Mouse (Mus musculus) limb, embryonic 10.5 days (tissue): ENCODE measurements at regions not wholly inside any gene's neighbourhood (a gene's known extent, or its start where the extent isn't known, plus 50 kb on each side); places are given as distances from the start of the nearest gene placed in this dataset.
A peak's percentile ranks its signal among the peaks of the same experiment; 100 is the strongest.

Experiments used
- DNase-seq: peaks from one replicate; pipeline ENCODE4 v3.0.0-alpha.2; 2017; ENCODE audit warnings: low spot score
- H3K27ac ChIP-seq: fragments of 300-500 bp; sonication (generic); 2 replicates; pipeline ENCODE4 v1.5.1; 2016; ENCODE audit warnings: mild to moderate bottlenecking
- H3K27me3 ChIP-seq: fragments of 300-500 bp; sonication (generic); 2 replicates; pipeline ENCODE4 v1.6.1; 2016; ENCODE audit warnings: low read depth, mild to moderate bottlenecking; ENCODE audit not compliant: poor library complexity, severe bottlenecking
- H3K36me3 ChIP-seq: fragments of 300-500 bp; sonication (generic); 2 replicates; pipeline ENCODE4 v1.6.1; 2016; ENCODE audit warnings: mild to moderate bottlenecking, moderate library complexity
- H3K4me1 ChIP-seq: fragments of 300-500 bp; sonication (generic); 2 replicates; pipeline ENCODE4 v1.6.1; 2016
- H3K4me3 ChIP-seq: fragments of 300-500 bp; sonication (generic); 2 replicates; pipeline ENCODE4 v1.5.1; 2016; ENCODE audit warnings: mild to moderate bottlenecking, moderate library complexity
- H3K9me3 ChIP-seq: fragments of 300-500 bp; sonication (generic); replicated peaks from 2 replicates; pipeline ENCODE4 v1.6.1; 2016; ENCODE audit warnings: mild to moderate bottlenecking
- WGBS: fragments of 180-500 bp; shearing (Covaris S2); methylation state at CpG from one replicate; pipeline ENCODE4 v1.1.7; 2016; 5-methylcytosine and 5-hydroxymethylcytosine counted together

DNA sequence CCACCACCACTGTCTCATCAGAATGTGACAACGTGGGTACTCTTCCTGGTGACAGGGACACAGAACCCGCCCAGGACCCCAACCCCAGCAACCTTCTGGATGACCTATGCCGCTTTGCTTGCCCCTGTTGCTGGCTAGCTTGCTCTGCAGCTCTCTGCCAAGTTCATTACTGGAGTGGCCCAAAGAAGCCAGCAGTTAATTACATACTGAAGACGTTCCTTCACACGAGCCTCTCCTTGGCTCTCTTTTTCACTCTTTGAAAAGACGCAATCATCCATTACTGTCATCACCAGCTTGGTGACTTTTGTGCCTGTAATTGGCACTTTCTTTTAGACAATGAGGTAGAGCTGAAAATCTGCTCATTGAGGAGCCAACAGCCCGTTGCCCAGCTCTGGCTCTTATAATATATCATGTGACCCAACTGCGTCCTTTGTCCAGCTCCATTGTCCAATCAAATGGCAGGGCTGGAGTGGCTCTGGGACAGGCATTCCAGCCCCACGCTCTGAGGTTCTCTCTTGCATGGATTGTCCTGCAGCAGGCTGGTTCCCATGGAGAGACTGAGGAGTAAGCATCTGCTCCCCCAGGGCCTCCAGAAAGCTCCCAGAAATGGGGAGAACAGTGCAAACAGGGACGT is 274.4 kb upstream of the Gm10131 start:
- no peak for DNase-seq
- WGBS = 79% methylated on average over 10 of the region's 10 CpGs
- no peaks in the 10 kb centered on the region for H3K9me3 ChIP-seq
- no peak overlapping the region for H3K4me3 ChIP-seq
- 0 out of 2 replicates have a peak, but pooled peaks cover 3% of the 10 kb centered on the region for H3K4me1 ChIP-seq
- H3K27me3 ChIP-seq = no peaks in the 10 kb centered on the region
- no peak overlapping the region for H3K27ac ChIP-seq
- no peaks in the 10 kb centered on the region for H3K36me3 ChIP-seq

DNA sequence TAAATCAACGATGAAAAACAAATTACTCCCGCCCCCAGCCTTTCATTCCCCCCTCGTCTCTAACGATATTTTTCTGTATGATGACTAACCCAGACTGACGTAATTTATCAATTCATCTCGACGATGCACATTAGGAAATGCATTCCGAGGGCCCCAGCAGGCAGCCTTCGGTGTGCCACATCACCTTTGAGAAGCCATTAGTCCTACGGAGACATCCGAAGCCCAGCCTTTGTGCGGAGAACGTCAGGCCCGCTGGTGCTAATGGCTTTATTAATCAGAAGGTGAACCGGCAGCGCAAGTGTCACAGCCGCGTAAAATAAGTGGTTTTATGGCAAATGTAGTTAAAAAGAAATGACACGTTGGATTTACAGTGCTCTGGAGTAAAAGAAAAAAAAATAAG is 269.1 kb upstream of the Gm10131 start:
- 76% methylated on average over 19 of the region's 19 CpGs for WGBS
- no peak for DNase-seq
- H3K27me3 ChIP-seq = no peaks in the 10 kb centered on the region
- peaks cover 8% of the 10 kb centered on the region for H3K4me1 ChIP-seq
- no peaks in the 10 kb centered on the region for H3K9me3 ChIP-seq
- no peaks in the 10 kb centered on the region for H3K36me3 ChIP-seq
- no peak overlapping the region for H3K27ac ChIP-seq
- H3K4me3 ChIP-seq = no peak overlapping the region

DNA sequence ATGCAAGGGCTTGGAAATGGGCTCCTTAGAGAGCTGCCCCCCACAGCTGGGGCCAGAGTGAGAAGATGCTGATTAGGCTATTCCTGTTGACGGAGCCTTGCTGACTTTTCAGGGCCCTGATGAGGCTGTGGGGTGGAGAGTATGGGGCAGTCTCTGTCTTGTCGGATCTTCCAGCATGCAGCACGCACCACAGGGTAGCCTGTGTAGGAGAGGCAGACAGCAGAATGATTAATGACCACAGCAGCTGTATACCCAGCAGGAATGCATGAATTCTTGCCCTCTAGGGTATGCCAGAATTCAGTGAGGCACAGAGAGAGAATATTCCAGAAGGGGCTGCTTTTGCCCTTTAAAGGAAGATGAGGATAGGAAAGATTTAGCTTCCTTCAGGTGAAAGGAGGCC is 265.6 kb upstream of the Gm10131 start:
- Histone ChIP-seq H3K27ac (no peak overlapping the region; the same call in 1 of the 2 replicates), H3K4me3 (no peak overlapping the region), H3K9me3 (no peaks in the 10 kb centered on the region), H3K4me1 (peaks cover 8% of the 10 kb centered on the region), H3K27me3 (no peaks in the 10 kb centered on the region), H3K36me3 (no peaks in the 10 kb centered on the region)
- DNase-seq = no peak
- 24% methylated on average over 3 of the region's 3 CpGs for WGBS

DNA sequence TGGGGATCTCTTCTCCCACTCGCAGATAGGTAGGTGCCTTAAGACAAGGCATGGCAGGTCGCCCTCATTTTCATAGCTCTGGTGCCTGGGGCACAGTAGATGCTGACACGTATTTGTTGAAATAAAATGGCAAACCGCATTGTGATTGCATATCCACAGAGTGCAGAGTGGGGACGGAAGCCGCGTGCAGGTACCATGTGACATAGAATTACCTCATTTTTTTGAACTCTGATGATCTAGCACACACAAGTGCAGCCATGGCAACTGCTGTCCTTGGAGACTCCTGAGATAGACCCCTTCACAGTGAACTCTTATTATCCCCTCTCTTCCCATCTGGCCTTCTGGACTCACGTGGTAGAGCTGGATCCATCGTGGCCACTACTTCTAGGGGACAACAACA is 262.7 kb upstream of the Gm10131 start:
- DNase-seq = no peak
- H3K4me3 ChIP-seq = no peak overlapping the region
- H3K27me3 ChIP-seq = no peaks in the 10 kb centered on the region
- H3K36me3 ChIP-seq = no peaks in the 10 kb centered on the region
- WGBS = 89% methylated on average over 9 of the region's 9 CpGs
- no peak overlapping the region for H3K27ac ChIP-seq
- no peaks in the 10 kb centered on the region for H3K9me3 ChIP-seq
- H3K4me1 ChIP-seq = peaks cover 9% of the 10 kb centered on the region

DNA sequence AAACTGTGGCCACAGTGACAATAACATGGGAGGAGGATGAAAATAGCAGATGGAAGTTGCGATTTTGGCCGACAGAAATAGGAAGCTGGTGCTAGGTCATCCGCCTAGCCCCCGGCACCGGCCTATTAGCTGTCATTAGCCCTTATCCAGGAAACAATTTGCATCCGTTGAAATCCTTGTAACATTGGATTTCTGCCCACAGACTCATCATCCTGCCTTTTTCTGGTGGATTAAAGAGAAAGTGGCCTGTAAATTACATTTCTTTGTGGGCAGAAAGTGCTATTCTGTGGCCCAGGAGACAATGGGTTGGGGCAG is 261.1 kb upstream of the Gm10131 start:
- Histone ChIP-seq H3K4me3 (no peak overlapping the region), H3K27ac (no peak overlapping the region), H3K4me1 (peaks cover 9% of the 10 kb centered on the region), H3K27me3 (no peaks in the 10 kb centered on the region), H3K9me3 (no peaks in the 10 kb centered on the region), H3K36me3 (no peaks in the 10 kb centered on the region)
- WGBS = 81% methylated on average over 6 of the region's 6 CpGs
- no peak for DNase-seq

DNA sequence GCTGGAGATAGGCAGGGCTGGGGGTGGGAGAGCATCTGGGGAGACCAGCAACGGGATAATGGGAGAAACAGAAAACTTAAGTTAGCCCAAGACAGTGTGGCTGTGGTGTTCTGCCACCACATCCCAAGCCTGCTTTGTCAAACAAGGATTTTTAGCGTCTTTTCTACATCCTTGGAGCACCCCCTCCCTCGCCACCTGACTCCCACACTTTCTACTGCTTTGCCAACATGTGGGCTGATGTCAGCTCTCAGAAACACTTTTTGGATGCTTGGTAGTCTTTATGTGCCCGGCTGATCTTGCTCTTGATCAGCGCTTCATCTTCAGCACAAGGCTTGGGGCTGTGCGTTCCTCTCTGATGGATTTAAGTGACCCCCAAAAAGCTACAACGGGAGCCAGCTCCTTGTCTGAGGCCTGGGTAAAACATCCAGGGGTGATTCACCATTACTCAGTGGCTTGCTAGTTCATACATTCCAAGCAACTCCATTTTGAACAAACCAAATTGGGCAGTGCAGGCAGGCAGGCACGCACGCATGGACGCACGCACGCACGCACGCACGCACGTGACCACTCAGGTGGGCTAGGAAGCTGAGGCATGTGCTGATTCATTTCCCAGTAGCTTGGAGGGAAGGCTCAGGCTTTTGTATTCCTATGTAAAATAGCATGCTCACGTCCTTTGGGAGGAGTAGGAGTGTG is 260.6 kb upstream of the Gm10131 start:
- Histone ChIP-seq H3K27ac (no peak overlapping the region), H3K4me1 (peaks cover 7% of the 10 kb centered on the region), H3K36me3 (no peaks in the 10 kb centered on the region), H3K9me3 (no peaks in the 10 kb centered on the region), H3K27me3 (no peaks in the 10 kb centered on the region), H3K4me3 (no peak overlapping the region)
- no peak for DNase-seq
- WGBS = 90% methylated on average over 17 of the region's 17 CpGs

DNA sequence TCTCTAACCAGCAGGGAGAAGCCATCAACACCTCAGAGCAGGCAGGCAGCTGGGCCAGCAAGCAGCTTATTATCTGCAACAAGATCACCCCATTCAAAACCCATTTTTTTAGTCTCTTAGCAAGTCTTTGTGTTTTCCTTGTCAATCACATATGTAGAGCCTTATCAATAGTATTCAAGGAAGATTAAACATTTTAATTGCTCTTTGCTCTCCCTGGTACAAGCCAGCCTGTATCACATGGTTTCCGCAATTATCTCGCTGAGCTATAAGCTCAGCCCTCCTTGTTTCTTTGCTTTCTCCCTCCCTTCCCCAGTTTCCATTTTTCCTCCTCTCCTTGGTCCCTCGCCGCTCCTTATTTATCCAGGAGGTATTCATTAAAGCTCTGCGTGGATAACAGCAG is 259.9 kb upstream of the Gm10131 start:
- Histone ChIP-seq H3K27me3 (no peaks in the 10 kb centered on the region), H3K4me3 (no peak overlapping the region), H3K27ac (no peak overlapping the region), H3K36me3 (no peaks in the 10 kb centered on the region), H3K9me3 (no peaks in the 10 kb centered on the region), H3K4me1 (peaks cover 4% of the 10 kb centered on the region; the same call in 1 of the 2 replicates)
- WGBS = 67% methylated on average over 5 of the region's 5 CpGs
- no peak for DNase-seq

DNA sequence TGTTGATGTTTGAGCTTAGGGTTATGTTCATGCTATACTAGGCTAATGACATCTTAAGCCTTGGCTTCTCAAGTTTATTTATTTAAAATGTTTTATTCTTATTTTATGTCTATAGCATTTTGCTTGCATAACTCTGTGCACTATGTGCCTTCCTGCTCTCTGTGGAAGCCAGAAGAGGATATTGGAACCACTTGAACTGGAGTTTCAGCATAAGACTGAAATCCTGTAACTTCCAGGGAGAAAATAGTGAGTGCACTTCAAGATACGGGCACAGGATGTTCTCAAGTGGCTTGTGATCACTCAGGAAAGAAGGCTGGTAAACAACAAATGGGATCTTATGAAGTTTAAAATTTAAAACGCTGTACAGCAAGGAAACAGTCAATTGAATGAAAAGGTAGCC is 257.0 kb upstream of the Gm10131 start:
- H3K4me3 ChIP-seq = no peak overlapping the region
- no peak overlapping the region for H3K27ac ChIP-seq
- 91% methylated on average over 2 of the region's 2 CpGs for WGBS
- H3K4me1 ChIP-seq = peaks cover 15% of the 10 kb centered on the region; the same call in 1 of the 2 replicates
- H3K27me3 ChIP-seq = no peaks in the 10 kb centered on the region
- H3K9me3 ChIP-seq = no peaks in the 10 kb centered on the region
- no peaks in the 10 kb centered on the region for H3K36me3 ChIP-seq
- no peak for DNase-seq

DNA sequence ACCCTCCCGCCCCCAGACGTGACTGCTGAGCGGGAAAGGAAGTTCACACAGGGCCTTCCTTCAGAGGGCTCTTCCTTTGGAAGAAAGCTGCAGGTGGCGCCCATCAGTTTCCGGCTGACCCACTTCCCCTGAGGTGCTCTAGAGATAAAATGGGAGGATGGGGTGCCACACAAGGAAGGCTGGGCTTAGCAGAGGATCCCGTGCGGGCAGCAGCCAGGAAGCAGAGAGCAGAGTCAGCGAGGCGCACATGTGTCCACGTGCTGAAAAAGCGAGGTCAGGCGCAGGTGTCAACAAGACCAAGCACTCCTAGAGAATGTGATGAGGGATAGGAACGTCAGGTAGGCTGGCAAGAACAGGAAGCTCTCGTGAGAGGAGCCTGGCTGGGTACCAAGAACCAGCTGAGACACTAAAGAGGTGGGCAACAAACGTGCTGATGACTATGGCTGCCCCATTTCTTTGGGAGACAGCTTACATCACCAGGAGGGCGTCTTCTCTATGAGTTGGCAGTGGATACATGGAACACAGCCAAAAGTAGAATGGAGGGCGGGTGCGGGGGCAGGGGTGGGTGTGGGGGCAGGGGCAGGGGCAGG is 253.0 kb upstream of the Gm10131 start:
- H3K4me1 ChIP-seq = peaks cover 17% of the 10 kb centered on the region; the same call in 1 of the 2 replicates
- no peak overlapping the region for H3K4me3 ChIP-seq
- no peak for DNase-seq
- 85% methylated on average over 18 of the region's 18 CpGs for WGBS
- no peak overlapping the region for H3K27ac ChIP-seq
- no peaks in the 10 kb centered on the region for H3K9me3 ChIP-seq
- H3K27me3 ChIP-seq = no peaks in the 10 kb centered on the region
- H3K36me3 ChIP-seq = no peaks in the 10 kb centered on the region

DNA sequence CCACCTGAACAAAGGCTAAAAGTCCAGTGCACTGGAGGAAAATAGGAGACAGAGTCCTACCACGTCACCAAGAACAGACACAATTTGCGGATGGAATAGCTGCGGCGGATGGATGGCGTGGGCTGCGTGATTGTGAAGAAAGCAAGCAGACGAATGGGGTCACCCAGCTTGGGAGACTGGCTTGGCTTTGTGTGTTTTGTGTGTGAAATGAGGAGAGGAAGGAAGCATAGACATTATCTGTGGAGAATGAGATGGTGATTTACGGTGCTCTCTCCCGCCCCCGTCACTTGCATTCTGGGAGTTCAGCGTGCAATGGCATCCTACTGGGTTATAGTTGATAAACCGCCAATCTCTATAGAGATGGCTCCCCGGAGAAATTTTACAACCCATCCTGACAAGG is 252.1 kb upstream of the Gm10131 start:
- Histone ChIP-seq H3K4me3 (no peak overlapping the region), H3K9me3 (no peaks in the 10 kb centered on the region), H3K27me3 (no peaks in the 10 kb centered on the region), H3K4me1 (peaks cover 17% of the 10 kb centered on the region; the same call in 1 of the 2 replicates), H3K27ac (peak overlapping the region; percentile 46; the same call in 1 of the 2 replicates), H3K36me3 (no peaks in the 10 kb centered on the region)
- DNase-seq = no peak
- 87% methylated on average over 13 of the region's 13 CpGs for WGBS

DNA sequence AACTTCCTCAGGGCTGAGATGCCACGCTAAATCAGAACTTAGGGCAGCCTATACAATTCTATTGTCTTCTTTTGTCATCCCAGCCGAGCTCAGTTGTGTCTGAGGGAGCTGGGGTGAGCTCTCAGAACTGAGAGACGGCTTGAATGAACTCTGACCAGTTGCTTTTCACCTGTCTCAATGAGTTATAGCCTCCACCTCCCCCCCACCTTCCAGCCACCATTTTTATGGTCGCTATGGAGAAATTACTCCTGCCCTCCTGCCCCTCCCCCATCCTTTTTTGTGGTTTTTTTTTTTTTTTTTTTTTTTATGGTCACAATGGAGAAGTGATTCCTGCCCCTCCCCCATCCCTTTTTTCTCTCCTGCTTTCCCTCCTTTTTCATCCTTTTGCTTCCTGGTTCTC is 251.6 kb upstream of the Gm10131 start:
- Histone ChIP-seq H3K36me3 (no peaks in the 10 kb centered on the region), H3K27me3 (no peaks in the 10 kb centered on the region), H3K9me3 (no peaks in the 10 kb centered on the region), H3K4me3 (no peak overlapping the region), H3K27ac (peak overlapping the region; percentile 46; the same call in 1 of the 2 replicates), H3K4me1 (peaks cover 17% of the 10 kb centered on the region; the same call in 1 of the 2 replicates)
- WGBS = 46% methylated on average over 4 of the region's 4 CpGs
- no peak for DNase-seq

DNA sequence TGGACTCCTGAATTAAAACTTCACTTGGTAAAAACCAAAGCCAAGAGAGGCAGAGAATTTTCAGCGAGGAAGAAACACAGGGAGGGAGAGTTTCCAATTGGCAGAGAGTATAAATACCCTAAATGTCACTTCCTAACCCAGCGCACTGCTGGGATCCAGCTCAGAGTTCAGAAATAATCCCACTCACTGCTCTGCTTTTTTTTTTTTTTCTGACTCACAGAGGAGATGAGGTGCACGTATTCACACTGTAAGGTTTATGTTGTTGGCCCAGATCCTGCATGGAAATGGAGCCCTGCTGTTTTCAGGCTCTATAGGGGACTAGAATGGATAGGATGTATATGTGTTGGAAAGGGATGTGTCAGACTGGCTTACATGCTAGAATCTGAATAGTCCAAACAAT is 249.8 kb upstream of the Gm10131 start:
- no peaks in the 10 kb centered on the region for H3K27me3 ChIP-seq
- no peaks in the 10 kb centered on the region for H3K36me3 ChIP-seq
- 85% methylated on average over 3 of the region's 3 CpGs for WGBS
- no peak for DNase-seq
- H3K4me3 ChIP-seq = no peak overlapping the region
- no peak overlapping the region for H3K27ac ChIP-seq
- H3K4me1 ChIP-seq = peaks cover 17% of the 10 kb centered on the region; the same call in 1 of the 2 replicates
- no peaks in the 10 kb centered on the region for H3K9me3 ChIP-seq

DNA sequence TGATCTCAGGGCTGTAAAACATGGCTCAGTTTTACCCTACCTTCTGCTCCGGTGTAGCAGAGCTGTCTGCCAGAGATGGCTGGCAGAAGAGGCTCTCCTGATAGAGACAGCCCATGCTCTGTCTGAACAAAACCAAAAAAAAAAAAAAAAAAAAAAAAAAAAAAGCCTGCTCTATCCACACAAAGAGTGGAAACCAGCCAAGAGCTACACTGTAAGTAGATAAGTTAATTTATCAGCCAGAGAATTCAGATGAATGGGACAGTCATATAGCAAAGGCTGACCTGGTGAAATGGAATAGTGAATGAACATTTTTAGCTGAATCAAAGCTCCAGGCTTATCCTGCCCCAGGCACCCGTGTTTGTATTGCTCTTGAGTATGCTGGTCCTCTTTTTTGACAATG is 248.2 kb upstream of the Gm10131 start:
- WGBS = 77% methylated on average over 2 of the region's 2 CpGs
- no peak for DNase-seq
- H3K4me1 ChIP-seq = peaks cover 14% of the 10 kb centered on the region; the same call in 1 of the 2 replicates

More for the DNA sequence above, 248.2 kb upstream of the Gm10131 start:
- Histone ChIP-seq H3K27me3 (no peaks in the 10 kb centered on the region), H3K4me3 (no peak overlapping the region), H3K27ac (no peak overlapping the region), H3K9me3 (no peaks in the 10 kb centered on the region), H3K36me3 (no peaks in the 10 kb centered on the region)
